ENCODE assay signal across 8 mouse cellular contexts in genomic region chr5:100499243-100499642, GRCm38 (mm10). TPM values are rescaled to one million over a fixed set of nuclear protein-coding genes. Genes with fewer than 3 reads are reported as not detected.
A peak's percentile ranks its signal among the peaks of the same experiment; 100 is the strongest.
DNase-seq lines count a peak whose midpoint lies in the region; ATAC-seq and TF ChIP-seq lines count a peak whose summit lies in the region.

No protein-coding gene starts in this region.

- ATAC-seq in forebrain, embryonic 13.5 days: no peak
- no peak for ATAC-seq in liver, embryonic 12.5 days

- no peak for TF ChIP-seq CTCF in C2C12 (IDR thresholded peaks at IDR 0.05; ENCODE audit: control insufficient read depth, insufficient read depth, insufficient read length)

- peaks cover 58% of the 10 kb centered on the region for H3K79me2 ChIP-seq in C2C12 (ENCODE audit: control insufficient read depth, insufficient read depth)

- H3K4me2 ChIP-seq in forebrain, embryonic 13.5 days: peak overlapping the region; percentile 81
- H3K4me2 ChIP-seq in liver, embryonic 12.5 days: peak overlapping the region; percentile 86

- WGBS in forebrain, embryonic 13.5 days: 27% methylated on average over 2 of the region's 2 CpGs
- 5% methylated on average over 2 of the region's 2 CpGs for WGBS in liver, embryonic 12.5 days (ENCODE audit: insufficient replicate concordance)

- peaks cover 52% of the 10 kb centered on the region for H3K79me3 ChIP-seq in C2C12 (ENCODE audit: low read depth)

- H3K27me3 ChIP-seq in C2C12 (ENCODE audit: control insufficient read depth, insufficient read depth, insufficient read length): no peaks in the 10 kb centered on the region
- H3K27me3 ChIP-seq in forebrain, embryonic 13.5 days: no peaks in the 10 kb centered on the region
- H3K27me3 ChIP-seq in liver, embryonic 12.5 days (replicated peaks): no peaks in the 10 kb centered on the region

- peaks cover 25% of the 10 kb centered on the region for H3K4me1 ChIP-seq in forebrain, embryonic 13.5 days
- peaks cover 58% of the 10 kb centered on the region for H3K4me1 ChIP-seq in liver, embryonic 12.5 days

- H3K9me3 ChIP-seq in forebrain, embryonic 13.5 days (replicated peaks): no peaks in the 10 kb centered on the region
- H3K9me3 ChIP-seq in liver, embryonic 12.5 days (replicated peaks): no peaks in the 10 kb centered on the region

- DNase-seq in embryo, embryonic 10.5 days (ENCODE audit: low spot score): peak; percentile 11
- no peak for DNase-seq in embryo, embryonic 9.5 days (ENCODE audit: extremely low spot score)
- no peak for DNase-seq in thymus, adult 18-20 months
- no peak for DNase-seq in adrenal gland, postnatal 36 days
- no peak for DNase-seq in cerebellum, adult 8-10 months

- no peak overlapping the region for H3ac ChIP-seq in C2C12 (ENCODE audit: control insufficient read depth, insufficient read length, low read depth)

- H3K27ac ChIP-seq in forebrain, embryonic 13.5 days: no peak overlapping the region
- peak overlapping the region; percentile 98 for H3K27ac ChIP-seq in liver, embryonic 12.5 days

- peak overlapping the region; percentile 72 for H3K4me3 ChIP-seq in C2C12 (ENCODE audit: insufficient read depth, poor library complexity, severe bottlenecking)
- H3K4me3 ChIP-seq in forebrain, embryonic 13.5 days: peak overlapping the region; percentile 88
- H3K4me3 ChIP-seq in liver, embryonic 12.5 days: peak overlapping the region; percentile 86

- no peaks in the 10 kb centered on the region for H3K36me3 ChIP-seq in C2C12 (ENCODE audit: control insufficient read depth, insufficient read depth)
- H3K36me3 ChIP-seq in forebrain, embryonic 13.5 days (ENCODE audit: poor library complexity, severe bottlenecking): no peaks in the 10 kb centered on the region
- no peaks in the 10 kb centered on the region for H3K36me3 ChIP-seq in liver, embryonic 12.5 days

- peak overlapping the region; percentile 68 for H3K9ac ChIP-seq in forebrain, embryonic 13.5 days
- H3K9ac ChIP-seq in liver, embryonic 12.5 days: peak overlapping the region; percentile 92

TF ChIP-seq in C2C12, 6 proteins besides CTCF, POLR2A, EP300 and RAD21:
- TF ChIP-seq FOSL1 (IDR thresholded peaks at IDR 0.05; ENCODE audit: insufficient read depth, low read length, poor library complexity, severe bottlenecking): no peak
- TF ChIP-seq CEBPB (IDR thresholded peaks at IDR 0.05; ENCODE audit: low read depth): no peak
- TF ChIP-seq USF1 (IDR thresholded peaks at IDR 0.05; ENCODE audit: low read depth): no peak
- no peak for TF ChIP-seq MYOG (IDR thresholded peaks at IDR 0.05; ENCODE audit: control insufficient read depth, extremely low read depth, insufficient read length)
- no peak for TF ChIP-seq MAX (IDR thresholded peaks at IDR 0.05)
- TF ChIP-seq MYOD1 (IDR thresholded peaks at IDR 0.05; ENCODE audit: control insufficient read depth, insufficient read length, low read depth): no peak
TF ChIP-seq in C2C12: peak in this region for 0.

RNA-seq across cellular contexts. Expression of gene Lin54, which starts 1.2 kb away (rescaled TPM):
- 5.2 TPM for polyA plus RNA-seq in C2C12 (2012; fragmentation: generic; extraction: Trizol)
- polyA plus RNA-seq in forebrain, embryonic 13.5 days (2015; fragmentation: Nextera tagmentation; extraction: Ambion mirVana): 11.2 and 14.0 TPM in 2 replicates
- 15.0 and 16.5 TPM in 2 replicates for polyA plus RNA-seq in liver, embryonic 12.5 days (2016; fragmentation: Nextera tagmentation; extraction: Ambion mirVana)
- 10 to 100 TPM; 11.9 to 13.8 TPM for total RNA-seq in adrenal gland, postnatal 36 days (2021)

RNA-seq across cellular contexts. Expression of gene Cops4, which starts 18.9 kb away (rescaled TPM):
- 85.6 TPM for polyA plus RNA-seq in C2C12 (2012; fragmentation: generic; extraction: Trizol)
- 212 and 218 TPM in 2 replicates for polyA plus RNA-seq in forebrain, embryonic 13.5 days (2015; fragmentation: Nextera tagmentation; extraction: Ambion mirVana)
- polyA plus RNA-seq in liver, embryonic 12.5 days (2016; fragmentation: Nextera tagmentation; extraction: Ambion mirVana): 108 and 114 TPM in 2 replicates
- 10 to 100 TPM; 74.5 to 77.7 TPM for total RNA-seq in adrenal gland, postnatal 36 days (2021)
